Mouse (Mus musculus) erythroblast, embryonic 14.5 days (primary cell): ENCODE results near the gene Terb1.

Experiments used
- GATA1 ChIP-seq: IDR thresholded peaks from 2 replicates; pipeline ENCODE4 v1.6.1; 2012; ENCODE audit warnings: low read length, inconsistent platforms, mixed read lengths
- TAL1 ChIP-seq: IDR thresholded peaks from 3 replicates; pipeline ENCODE4 v1.6.1; 2012; ENCODE audit warnings: low read length, inconsistent platforms, mixed read lengths

GRCm38 (mm10) chr8:104557226-104557625, 47.5 kb upstream of the Terb1 start:
- no peak for TF ChIP-seq GATA1
- TF ChIP-seq TAL1: no peak
